Mouse (Mus musculus) MEL (cell line): Measurements from ENCODE around the gene Senp6. TPM values are rescaled to one million over a fixed set of nuclear protein-coding genes. Genes with fewer than 3 reads are reported as not detected.

Experiments
- DNase-seq: peaks from one replicate; pipeline ENCODE4 v3.0.0; 2011; ENCODE audit warnings: low read depth, low spot score
- H3K27ac ChIP-seq: 2 replicates; pipeline ENCODE4 v1.5.1; 2012; ENCODE audit warnings: low read depth, mild to moderate bottlenecking, control low read depth, low read length, moderate library complexity; ENCODE audit not compliant: control insufficient read depth
- H3K27me3 ChIP-seq, 2 experiments: fragments of 150-350 bp in 1 of 2; sonication (generic) in 1 of 2; 2 replicates each; pipeline ENCODE4 v1.6.1; 2012; ENCODE audit warnings: low read length in 2 of 2, mild to moderate bottlenecking in 2 of 2, improper control_type of control experiment in 1 of 2, moderate library complexity in 1 of 2; ENCODE audit not compliant: insufficient read depth in 2 of 2, control insufficient read depth in 1 of 2
- H3K36me3 ChIP-seq, 2 experiments: 2 replicates each; pipeline ENCODE4 v1.6.1; 2012 to 2014; ENCODE audit warnings: low read length in 2 of 2, improper control_type of control experiment in 1 of 2, inconsistent platforms in 1 of 2, mild to moderate bottlenecking in 1 of 2; ENCODE audit not compliant: insufficient read depth in 2 of 2, control insufficient read depth in 1 of 2
- H3K4me1 ChIP-seq, 2 experiments: fragments of 150-350 bp in 1 of 2; sonication (generic) in 1 of 2; 2 replicates each; pipeline ENCODE4 v1.6.1; 2012; ENCODE audit warnings: low read length in 2 of 2, improper control_type of control experiment in 1 of 2, mild to moderate bottlenecking in 1 of 2; ENCODE audit not compliant: insufficient read depth in 2 of 2, control insufficient read depth in 1 of 2
- H3K4me3 ChIP-seq, 2 experiments: fragments of 150-350 bp in 1 of 2; sonication (generic) in 1 of 2; 2 replicates each; pipeline ENCODE4 v1.5.1; 2012; ENCODE audit warnings: low read depth in 2 of 2, low read length in 2 of 2, mild to moderate bottlenecking in 2 of 2, moderate library complexity in 2 of 2, control low read depth in 1 of 2, improper control_type of control experiment in 1 of 2; ENCODE audit not compliant: control insufficient read depth in 1 of 2, insufficient read depth in 1 of 2
- H3K79me2 ChIP-seq: 2 replicates; pipeline ENCODE4 v1.6.1; 2012; ENCODE audit warnings: mild to moderate bottlenecking, low read length, moderate library complexity; ENCODE audit not compliant: control insufficient read depth, poor library complexity, insufficient read depth
- H3K9ac ChIP-seq: 2 replicates; pipeline ENCODE4 v1.6.1; 2012; ENCODE audit warnings: low read depth, mild to moderate bottlenecking, control low read depth, low read length, moderate library complexity; ENCODE audit not compliant: control insufficient read depth, poor library complexity, severe bottlenecking
- H3K9me3 ChIP-seq: fragments of 150-350 bp; sonication (generic); replicated peaks from 2 replicates; pipeline ENCODE4 v1.6.1; 2012; ENCODE audit warnings: mild to moderate bottlenecking, low read length, improper control_type of control experiment, moderate library complexity; ENCODE audit not compliant: insufficient read depth
- CHD1 ChIP-seq: IDR thresholded peaks from 2 replicates; pipeline ENCODE4 v1.6.1; 2012; ENCODE audit warnings: low read depth, mild to moderate bottlenecking, inconsistent platforms, low read length, improper control_type of control experiment
- E2F4 ChIP-seq: IDR thresholded peaks from 2 replicates; pipeline ENCODE4 v1.6.1; 2011; ENCODE audit warnings: low read depth, low read length, improper control_type of control experiment, borderline replicate concordance
- EP300 ChIP-seq, 2 experiments: IDR thresholded peaks; 2 replicates each; pipeline ENCODE4 v1.6.1; 2011; ENCODE audit warnings: improper control_type of control experiment in 2 of 2, low read length in 2 of 2, low read depth in 1 of 2, mild to moderate bottlenecking in 1 of 2
- GATA1 ChIP-seq: IDR thresholded peaks from 2 replicates; pipeline ENCODE4 v1.6.1; 2011; ENCODE audit warnings: low read depth, low read length, improper control_type of control experiment
- KAT2A ChIP-seq: conservative IDR thresholded peaks from 2 replicates; pipeline ENCODE4 v1.6.1; 2012; ENCODE audit warnings: low read depth, low read length, improper control_type of control experiment, inconsistent platforms
- MAFK ChIP-seq: IDR thresholded peaks from 2 replicates; pipeline ENCODE4 v1.6.1; 2011; ENCODE audit warnings: low read depth, mild to moderate bottlenecking, low read length, improper control_type of control experiment, borderline replicate concordance
- MXI1 ChIP-seq: IDR thresholded peaks from 2 replicates; pipeline ENCODE4 v1.6.1; 2011; ENCODE audit warnings: mild to moderate bottlenecking, low read depth, low read length, improper control_type of control experiment
- POLR2A ChIP-seq, 2 experiments: IDR thresholded peaks; 2 replicates each; pipeline ENCODE4 v1.6.1; 2011 to 2012; ENCODE audit warnings: low read length in 2 of 2, mild to moderate bottlenecking in 2 of 2, control low read depth in 1 of 2, improper control_type of control experiment in 1 of 2, low read depth in 1 of 2, moderate library complexity in 1 of 2; ENCODE audit not compliant: control insufficient read depth in 1 of 2, insufficient read depth in 1 of 2, poor library complexity in 1 of 2
- POLR2AphosphoS5 ChIP-seq: IDR thresholded peaks from 2 replicates; pipeline ENCODE4 v1.6.1; 2012; ENCODE audit warnings: low read depth, borderline replicate concordance, mild to moderate bottlenecking, inconsistent platforms, low read length, moderate library complexity, mixed read lengths
- RAD21 ChIP-seq: IDR thresholded peaks from 2 replicates; pipeline ENCODE4 v1.6.1; 2011; ENCODE audit warnings: mild to moderate bottlenecking, low read depth, low read length, improper control_type of control experiment
- RCOR1 ChIP-seq: IDR thresholded peaks from 2 replicates; pipeline ENCODE4 v1.6.1; 2012; ENCODE audit warnings: low read depth, mild to moderate bottlenecking, inconsistent platforms, low read length, improper control_type of control experiment
- SIN3A ChIP-seq: IDR thresholded peaks from 2 replicates; pipeline ENCODE4 v1.6.1; 2012; ENCODE audit warnings: low read length, improper control_type of control experiment, inconsistent platforms
- SMC3 ChIP-seq: IDR thresholded peaks from 2 replicates; pipeline ENCODE4 v1.6.1; 2011; ENCODE audit warnings: low read depth, low read length, improper control_type of control experiment
- TAL1 ChIP-seq: IDR thresholded peaks from 2 replicates; pipeline ENCODE4 v1.6.1; 2012; ENCODE audit warnings: mild to moderate bottlenecking, inconsistent platforms, low read length, moderate library complexity, mixed read lengths
- TBP ChIP-seq: IDR thresholded peaks from 2 replicates; pipeline ENCODE4 v1.8.0; 2011; ENCODE audit warnings: low read depth, low read length, improper control_type of control experiment
- USF1 ChIP-seq: IDR thresholded peaks from 2 replicates; pipeline ENCODE4 v1.6.1; 2014; ENCODE audit warnings: low read depth, mild to moderate bottlenecking, inconsistent platforms, low read length, improper control_type of control experiment, moderate library complexity
- polyA plus RNA-seq, 2 experiments: library from polyadenylated mRNA; stranded (reverse) in 1 of 2; unstranded in 1 of 2; fragments of >175 nt in 1 of 2; fragments of >200 nt in 1 of 2; gene quantifications; 2 replicates each; pipeline versions ENCODE4 v1.2.1 to v1.2.4; 2012; ENCODE audit warnings: low replicate concordance in 2 of 2, low read depth in 1 of 2; ENCODE audit not compliant: insufficient read length in 2 of 2, insufficient read depth in 1 of 2, missing spikeins in 1 of 2
- total RNA-seq: library from RNA; depleted of rRNA; stranded (reverse); fragments of 300-350 nt; gene quantifications from 2 replicates; pipeline ENCODE4 v1.2.3, GENCODE M21; 2012

Gene Senp6
- total and polyA plus RNA-seq, 3 experiments = 67.0 to 670 (median 71.1) TPM

GRCm38 (mm10) chr9:80158937-80159336 is 92.2 kb downstream of the Senp6 start:
- no peaks in the 10 kb centered on the region for H3K9me3 ChIP-seq
- peaks cover 0 to 2% of the 10 kb centered on the region in 2 experiments; a peak in 1 of 4 replicates for H3K27me3 ChIP-seq
- H3K36me3 ChIP-seq = peaks cover 0 to 5% of the 10 kb centered on the region in 2 experiments; a peak in 2 of 4 replicates
- peaks cover 2 to 5% of the 10 kb centered on the region in 2 experiments; a peak in 3 of 4 replicates for H3K4me1 ChIP-seq
- no peaks in the 10 kb centered on the region for H3K79me2 ChIP-seq
- no peak for DNase-seq
- no peak for TF ChIP-seq KAT2A
- TF ChIP-seq TBP = no peak
- TF ChIP-seq E2F4 = no peak
- no peak for TF ChIP-seq SIN3A
- H3K4me3 ChIP-seq = no peak overlapping the region
- no peak overlapping the region for H3K27ac ChIP-seq
- H3K9ac ChIP-seq = no peak overlapping the region

GRCm38 (mm10) chr9:80161451-80161850 is 94.7 kb downstream of the Senp6 start:
- no peak overlapping the region for H3K27ac ChIP-seq
- peaks cover 0 to 11% of the 10 kb centered on the region in 2 experiments; a peak in 2 of 4 replicates for H3K36me3 ChIP-seq
- TF ChIP-seq RAD21 (no peak), TBP (no peak), POLR2A (IDR thresholded peaks at IDR 0.05; ENCODE audit: control insufficient read depth in 1 of 2, insufficient read depth in 1 of 2, low read depth in 1 of 2, low read length in 2 of 2, poor library complexity in 1 of 2) (no peak), GATA1 (no peak), CHD1 (no peak), SIN3A (no peak), KAT2A (no peak), TAL1 (no peak), MAFK (no peak), MXI1 (no peak), SMC3 (no peak)
- H3K9me3 ChIP-seq = no peaks in the 10 kb centered on the region
- H3K27me3 ChIP-seq = peaks cover 0 to 2% of the 10 kb centered on the region in 2 experiments; a peak in 1 of 4 replicates
- no peak overlapping the region for H3K4me3 ChIP-seq
- H3K79me2 ChIP-seq = no peaks in the 10 kb centered on the region
- DNase-seq = no peak
- no peak overlapping the region for H3K9ac ChIP-seq
- H3K4me1 ChIP-seq = peaks cover 2 to 5% of the 10 kb centered on the region in 2 experiments; a peak in 3 of 4 replicates

- DNase-seq = peak; percentile 51
- H3K9ac ChIP-seq = no peak overlapping the region
Measured at GRCm38 (mm10) chr9:80163126-80163723, 96.5 kb downstream of the Senp6 start.

More at GRCm38 (mm10) chr9:80163126-80163723, 96.5 kb downstream of the Senp6 start:
- H3K27me3 ChIP-seq = peaks cover 0 to 2% of the 10 kb centered on the region in 2 experiments; a peak in 1 of 4 replicates
- TF ChIP-seq GATA1 (0 out of 2 replicates have a peak, but pooled peaks have one; percentile 19), RCOR1 (peak; percentile 99), POLR2AphosphoS5 (no peak), MAFK (peak; percentile 21; the same call in 1 of the 2 replicates), USF1 (no peak), EP300 (IDR thresholded peaks at IDR 0.05; ENCODE audit: low read depth in 1 of 2, low read length in 2 of 2) (0 out of 4 replicates have a peak, but pooled peaks of 1 of the 2 experiments have one; percentile 17)
- TF ChIP-seq, all 39 proteins: peak for 4
- H3K27ac ChIP-seq = no peak overlapping the region
- H3K36me3 ChIP-seq = peaks cover 0 to 11% of the 10 kb centered on the region in 2 experiments; a peak in 2 of 4 replicates
- H3K4me1 ChIP-seq = peaks cover 2 to 5% of the 10 kb centered on the region in 2 experiments; a peak in 3 of 4 replicates
- no peak overlapping the region for H3K4me3 ChIP-seq
- H3K9me3 ChIP-seq = no peaks in the 10 kb centered on the region
- no peaks in the 10 kb centered on the region for H3K79me2 ChIP-seq
